Mouse (Mus musculus): ENCODE data around the gene Fgfr1op2.

The Fgfr1op2 gene

DNA sequence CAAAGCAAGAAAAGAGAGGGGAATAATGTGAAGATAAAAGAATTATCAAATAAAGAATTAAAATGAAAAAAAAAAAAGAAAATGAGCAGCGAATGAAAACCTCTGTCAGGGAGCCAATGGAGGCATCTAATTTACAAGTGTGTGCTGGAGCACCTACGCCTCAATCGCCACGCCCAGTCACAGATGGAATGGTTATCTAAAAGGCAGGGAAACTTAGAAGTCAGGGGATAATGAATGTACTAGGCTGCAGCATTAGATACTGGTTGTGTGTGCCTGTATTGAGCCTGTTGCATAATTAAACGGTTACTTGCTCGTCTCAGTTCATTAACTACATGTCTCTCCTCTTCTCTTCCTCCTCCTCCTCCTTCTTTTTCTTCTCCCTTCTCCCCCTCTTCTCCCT, 34.4 kb downstream of the Fgfr1op2 start:
- DNase-seq = no peak

DNA sequence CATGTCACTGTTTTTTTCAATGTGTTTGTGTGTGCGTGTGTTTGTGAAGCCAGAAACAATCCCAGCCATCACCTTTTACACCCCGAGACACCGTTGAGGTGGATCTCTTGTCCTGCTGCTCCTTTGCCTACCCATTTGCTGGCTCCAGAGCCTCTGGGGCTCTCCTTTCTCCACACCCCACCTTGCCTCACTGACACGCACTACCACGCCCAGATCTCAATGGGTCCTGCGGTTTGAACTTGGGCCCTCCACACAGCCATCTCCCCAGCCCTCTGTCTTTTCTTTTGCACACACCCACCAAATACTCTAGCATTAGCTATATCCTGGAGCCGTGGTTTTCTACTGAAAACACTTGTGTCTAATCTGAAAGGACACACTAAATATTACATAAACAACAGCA, 34.9 kb downstream of the Fgfr1op2 start:
- no peak for DNase-seq

DNA sequence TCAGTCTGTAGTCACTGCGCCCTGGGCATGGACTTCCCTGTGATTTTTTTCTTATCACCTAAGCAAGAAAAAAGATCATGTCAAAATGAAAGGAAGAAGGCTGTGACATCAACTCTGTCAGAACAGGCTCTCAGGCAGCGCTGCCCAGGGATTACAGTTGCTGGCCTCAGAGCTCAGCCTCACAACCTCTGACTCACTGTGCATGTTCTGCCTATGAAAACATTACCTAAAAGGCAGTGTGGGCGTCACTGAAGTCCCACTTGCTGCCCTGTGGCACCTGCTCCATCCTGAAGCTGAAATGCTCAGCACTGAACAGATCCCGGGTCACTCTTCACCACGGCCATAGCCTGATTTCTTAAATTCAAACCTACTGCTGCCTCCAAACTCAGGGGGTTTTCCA, 35.7 kb downstream of the Fgfr1op2 start:
- DNase-seq = no peak

DNA sequence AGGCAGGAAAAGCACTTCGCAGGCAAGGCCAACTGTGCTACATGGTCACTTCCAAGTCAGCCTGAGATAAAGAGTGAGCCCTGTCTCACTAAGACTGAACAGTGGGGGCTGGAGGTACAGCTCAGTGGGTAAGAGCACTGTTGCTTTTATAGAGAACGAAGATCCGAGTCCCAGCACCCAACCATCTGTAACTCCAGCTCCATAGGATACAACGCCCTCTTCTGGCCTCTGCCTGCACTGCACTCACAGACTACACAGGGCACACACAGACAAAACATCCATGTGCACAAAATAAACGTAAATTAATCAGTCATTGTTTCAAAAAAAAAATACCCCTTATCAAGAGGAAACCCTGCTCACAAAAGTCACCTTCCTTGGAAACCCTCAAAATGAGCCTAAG, 36.9 kb downstream of the Fgfr1op2 start:
- no peak for DNase-seq

DNA sequence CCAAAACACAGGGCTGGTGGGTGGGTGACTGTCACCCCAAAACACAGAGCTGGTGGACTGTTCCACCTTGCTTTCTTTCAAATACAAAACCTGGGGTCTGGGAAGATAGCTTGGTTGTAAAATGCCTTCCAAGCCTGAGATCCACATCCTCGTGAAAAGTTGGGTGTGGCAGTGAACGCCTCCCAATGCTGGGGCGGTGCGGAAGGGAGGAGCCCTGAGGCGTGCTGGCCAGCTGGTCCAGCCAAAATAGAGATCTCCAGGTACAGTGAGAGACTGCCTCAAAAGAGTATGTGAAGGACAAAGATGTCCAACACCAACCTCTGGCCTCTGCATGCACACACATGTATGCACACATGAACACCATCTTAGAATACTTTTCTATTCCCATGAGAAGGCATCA, 37.5 kb downstream of the Fgfr1op2 start:
- DNase-seq = no peak

DNA sequence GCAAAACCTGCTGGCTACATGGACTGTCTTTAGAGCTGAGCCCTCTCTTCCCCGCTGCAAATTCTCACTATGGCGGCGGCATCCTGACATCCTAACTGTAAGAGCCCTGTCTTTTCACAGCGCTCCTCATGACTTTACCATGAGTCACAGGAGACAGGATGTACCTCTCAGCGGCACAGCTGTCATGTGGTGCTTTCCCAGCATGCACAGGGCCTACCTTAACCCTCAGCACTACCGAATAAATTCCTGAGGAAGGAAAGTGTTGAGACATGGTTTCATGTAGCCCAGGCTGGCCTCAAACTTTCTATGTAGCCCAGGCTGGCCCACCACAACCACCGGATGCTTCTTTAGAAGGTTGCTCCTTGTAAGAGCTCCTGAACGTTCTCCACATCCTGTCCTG, 38.9 kb downstream of the Fgfr1op2 start:
- DNase-seq = no peak

DNA sequence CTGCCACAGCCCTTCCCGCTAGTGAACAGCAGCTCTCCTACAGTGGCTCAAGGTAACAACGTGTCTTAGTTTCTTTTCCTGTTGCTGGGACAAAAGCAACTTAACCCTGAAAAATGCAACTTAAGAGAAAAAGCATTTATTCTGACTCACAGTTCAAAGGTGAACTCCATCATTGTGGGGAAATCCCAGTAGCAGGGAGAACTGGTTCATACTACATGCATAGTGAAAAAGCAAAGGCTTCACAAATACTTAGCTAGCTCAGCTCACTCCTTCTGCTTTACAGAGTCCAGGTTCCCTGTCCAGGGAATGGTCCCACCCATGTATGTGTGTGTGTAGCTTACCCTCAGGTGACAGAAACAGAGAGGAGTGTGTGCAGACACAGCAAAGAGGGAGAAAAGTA, 39.7 kb downstream of the Fgfr1op2 start:
- no peak for DNase-seq

DNA sequence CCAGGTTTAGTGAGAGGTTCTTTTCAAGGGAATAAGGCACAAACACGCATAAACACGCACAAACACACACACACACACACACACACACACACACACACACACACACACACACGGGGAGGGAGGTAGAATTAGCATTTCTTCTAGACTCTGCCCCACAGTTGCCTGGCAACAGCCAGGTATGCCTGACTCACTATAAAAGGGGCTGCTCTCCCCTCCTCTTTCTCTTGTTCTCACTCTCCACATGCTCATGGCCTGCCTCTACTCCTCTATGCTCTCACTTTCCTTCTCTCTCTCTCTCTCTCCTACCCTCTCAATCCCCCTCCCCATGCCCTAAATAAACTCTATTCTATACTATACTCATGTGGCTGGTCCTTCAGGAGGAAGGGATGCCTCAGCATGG, 51.1 kb downstream of the Fgfr1op2 start:
- DNase-seq = no peak

DNA sequence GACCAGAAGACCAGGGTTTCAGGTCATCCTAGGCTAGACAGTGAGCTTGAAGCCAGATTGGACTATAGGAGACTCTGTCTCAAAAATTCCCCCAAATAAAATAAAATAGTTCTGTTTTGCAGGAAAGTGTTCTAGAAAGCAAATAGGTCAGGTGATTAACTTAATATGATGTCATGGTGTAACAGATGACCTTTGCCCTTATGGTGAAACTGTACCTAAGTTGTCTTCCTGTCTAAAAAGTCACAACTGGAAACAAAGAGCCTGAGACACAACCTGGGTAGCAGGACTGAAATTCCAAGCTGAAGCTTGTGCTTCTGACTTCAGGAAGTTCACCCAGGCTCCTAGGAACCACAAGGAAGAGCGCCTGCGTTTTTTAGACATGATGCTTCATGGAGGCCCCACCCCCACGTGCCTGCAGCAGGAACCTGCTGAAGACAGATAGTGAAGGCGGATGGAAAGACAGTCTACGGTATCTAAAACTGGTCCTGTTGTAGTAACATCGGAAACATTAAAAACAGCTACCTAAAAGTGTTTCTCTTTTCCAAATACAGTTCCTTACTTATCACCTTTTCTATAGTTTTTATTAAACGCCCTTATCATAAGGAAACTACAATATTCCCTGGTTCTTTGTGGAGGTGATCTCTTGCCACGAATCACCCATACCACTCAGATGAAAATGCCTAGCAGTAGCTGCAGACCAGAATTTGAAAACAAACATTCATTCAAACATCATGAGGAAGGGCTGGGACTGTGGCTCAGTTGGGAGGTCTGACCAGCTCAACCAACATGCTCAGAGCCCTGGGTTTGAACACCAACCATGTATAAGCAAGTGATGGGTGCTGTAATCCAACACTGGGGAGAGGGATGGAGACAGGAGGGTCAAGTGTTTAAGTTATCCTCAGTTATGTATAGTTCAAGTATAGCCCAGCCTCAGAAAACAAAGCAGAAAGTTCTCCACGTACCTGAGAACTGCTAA, 53.1 kb downstream of the Fgfr1op2 start:
- no peak for DNase-seq

DNA sequence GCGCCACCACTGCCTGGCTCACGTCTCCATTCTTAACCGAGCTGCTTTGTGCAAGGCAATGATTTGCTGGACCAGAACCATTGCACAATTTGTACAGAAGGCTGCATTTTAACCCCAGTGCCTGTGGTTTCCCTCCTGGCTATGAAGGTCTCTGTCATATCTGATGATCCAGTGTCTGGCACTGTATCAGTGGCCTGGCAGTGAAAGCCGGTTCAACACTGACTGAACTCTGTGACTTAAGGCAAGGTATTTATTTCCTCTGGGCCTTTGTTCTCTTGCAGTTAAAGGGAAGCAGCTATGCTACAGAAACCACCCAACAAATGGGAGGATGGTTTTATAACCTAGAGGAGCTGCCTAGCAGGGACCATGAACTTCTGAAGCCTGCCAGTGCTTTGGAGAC, 54.0 kb downstream of the Fgfr1op2 start:
- no peak for DNase-seq

DNA sequence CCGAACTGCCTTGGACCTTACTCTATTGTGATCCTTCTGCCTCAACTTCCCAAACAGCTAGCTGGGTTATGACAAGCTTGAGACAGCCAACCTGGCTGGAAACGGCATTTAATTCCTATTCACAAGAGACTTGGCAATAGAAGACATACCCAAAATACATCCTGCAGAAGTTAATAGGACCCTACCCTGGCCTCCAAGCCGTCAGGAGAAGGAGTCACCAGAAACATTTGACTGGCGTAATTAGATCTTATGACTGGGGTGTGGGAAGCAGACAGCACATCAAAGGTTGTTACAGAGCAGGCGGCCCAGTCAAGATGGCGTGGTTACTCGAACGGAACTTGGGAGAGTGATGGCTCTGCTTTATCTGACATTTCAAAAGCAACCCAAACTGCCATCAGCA, 54.8 kb downstream of the Fgfr1op2 start:
- no peak for DNase-seq

DNA sequence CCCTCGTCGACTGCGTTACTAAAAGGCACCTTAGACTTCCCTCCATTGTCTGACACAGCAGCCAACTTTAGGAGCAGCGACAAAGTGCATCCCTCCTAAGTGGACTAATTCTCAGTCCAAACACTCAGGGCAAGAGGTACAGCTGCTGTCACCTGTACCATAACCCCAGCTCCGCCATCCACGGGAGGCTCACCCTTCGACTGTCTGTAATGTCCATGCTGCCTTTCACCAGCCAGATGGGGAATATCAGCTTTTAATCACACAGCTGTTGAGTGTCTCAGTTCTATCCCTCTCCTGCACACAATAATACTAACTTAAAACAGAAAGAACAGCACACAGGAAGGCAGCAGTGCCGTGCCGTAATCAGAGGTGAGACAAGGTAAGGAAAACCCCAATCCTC, 55.4 kb downstream of the Fgfr1op2 start:
- DNase-seq = no peak

DNA sequence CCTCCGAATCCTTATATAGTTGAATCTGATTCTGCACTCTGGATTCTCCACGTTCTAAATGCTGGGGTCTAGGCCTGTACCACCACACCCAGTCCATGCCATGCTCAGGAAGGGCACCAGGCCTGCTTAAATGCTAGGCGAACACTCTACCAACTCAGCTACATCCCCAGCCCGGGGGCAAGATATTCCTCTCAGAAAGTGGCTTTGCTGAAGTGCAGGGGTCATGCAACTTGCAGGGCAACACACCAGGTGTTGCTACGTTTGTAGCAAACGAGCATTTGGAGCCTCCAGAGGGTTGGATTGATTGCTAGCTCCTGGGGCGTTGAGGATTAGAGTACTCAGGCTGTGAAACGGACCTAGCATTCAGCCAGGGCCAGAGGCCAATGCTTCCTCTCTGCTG, 56.1 kb downstream of the Fgfr1op2 start:
- DNase-seq = no peak

DNA sequence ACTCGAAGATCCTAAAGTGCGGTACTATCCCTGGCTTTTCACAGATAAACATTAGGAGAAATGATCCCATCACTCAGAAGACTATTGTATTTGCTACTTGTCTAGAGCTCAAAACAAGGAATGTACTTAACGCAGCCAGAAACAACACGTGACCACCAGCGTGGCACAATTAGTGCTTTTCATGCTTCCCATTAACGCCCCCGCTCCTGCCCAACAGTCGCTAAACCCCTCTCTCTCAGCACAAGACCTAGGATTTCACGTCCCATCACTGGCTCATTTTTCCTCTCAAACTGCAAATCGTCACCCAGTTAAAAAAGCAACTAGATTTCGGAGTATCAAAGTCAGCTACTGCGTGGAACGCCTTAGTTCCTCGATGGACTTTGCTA, 56.6 kb downstream of the Fgfr1op2 start:
- no peak for DNase-seq

DNA sequence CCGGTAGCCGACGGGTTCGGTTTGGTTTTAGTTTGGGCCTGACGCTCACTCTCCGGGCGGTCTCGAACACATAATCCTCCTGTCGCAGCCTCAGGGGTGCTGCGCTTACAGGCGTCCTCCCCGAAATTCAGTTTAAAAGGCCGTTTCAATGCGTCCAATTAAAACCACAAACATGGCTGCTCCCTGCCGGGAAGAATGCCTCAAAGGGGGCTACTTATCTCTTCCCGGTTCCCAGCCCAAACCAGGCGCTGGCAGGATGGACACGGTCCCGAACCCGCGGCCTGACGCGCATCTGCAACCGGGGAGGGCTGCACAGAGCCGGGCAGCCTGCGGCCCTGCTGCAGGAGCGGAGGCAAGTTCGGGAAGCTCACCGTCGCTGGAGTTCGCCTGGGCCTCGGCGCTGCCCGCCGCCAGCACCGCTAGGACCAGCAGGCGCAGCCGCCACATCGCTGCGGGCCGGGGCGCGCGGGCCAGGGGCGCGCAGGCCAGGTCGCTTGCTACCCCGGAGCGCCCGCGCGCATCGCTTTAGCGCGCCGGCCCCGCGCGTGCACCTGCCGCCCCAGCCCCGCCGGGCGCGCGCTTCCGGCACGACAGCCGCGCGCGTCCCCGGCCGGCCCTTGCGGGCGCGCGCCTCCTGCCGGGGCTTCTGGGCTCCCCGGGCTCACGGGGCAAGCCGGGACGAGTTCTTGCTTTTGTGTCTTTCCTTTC, 57.2 kb downstream of the Fgfr1op2 start:
- DNase-seq = peak; percentile 82

DNA sequence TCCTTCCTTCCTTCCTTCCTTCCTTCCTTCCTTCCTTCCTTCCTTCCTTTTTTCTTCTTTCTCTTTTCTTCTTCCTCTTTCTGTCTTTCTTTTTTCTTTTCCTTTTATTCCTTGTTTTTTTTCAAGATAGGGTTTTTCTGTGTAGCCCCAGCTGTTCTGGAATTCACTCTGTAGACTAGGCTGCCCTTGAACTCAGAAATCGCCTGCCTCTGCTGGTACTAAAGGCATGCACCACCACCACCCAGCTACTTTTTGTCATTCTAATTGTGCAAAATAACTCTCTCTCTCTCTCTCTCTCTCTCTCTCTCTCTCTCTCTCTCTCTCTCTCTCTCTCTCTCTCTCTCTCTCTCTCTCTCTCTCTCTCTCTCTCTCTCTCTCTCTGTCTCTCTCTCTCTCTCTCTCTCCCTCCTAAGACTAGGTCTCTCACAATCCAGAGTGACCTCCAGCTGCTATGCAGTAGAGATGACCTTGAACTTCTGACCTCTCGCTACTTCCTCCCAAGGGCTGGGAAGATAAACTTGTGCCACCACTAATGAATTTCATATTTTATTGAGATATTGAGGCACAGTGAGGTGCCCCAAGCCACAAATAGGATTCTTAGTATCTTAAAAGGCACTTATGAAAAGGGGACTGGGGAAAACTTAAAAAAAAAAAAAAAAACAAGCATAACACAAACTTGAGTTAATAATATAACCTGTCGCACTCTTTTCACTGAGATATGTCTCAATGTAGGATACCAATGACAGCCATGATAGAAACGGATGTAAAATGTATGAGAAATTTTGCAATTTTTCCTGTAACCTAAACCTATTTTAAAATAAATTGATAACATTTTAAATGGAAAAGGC, 58.0 kb downstream of the Fgfr1op2 start:
- DNase-seq = no peak

DNA sequence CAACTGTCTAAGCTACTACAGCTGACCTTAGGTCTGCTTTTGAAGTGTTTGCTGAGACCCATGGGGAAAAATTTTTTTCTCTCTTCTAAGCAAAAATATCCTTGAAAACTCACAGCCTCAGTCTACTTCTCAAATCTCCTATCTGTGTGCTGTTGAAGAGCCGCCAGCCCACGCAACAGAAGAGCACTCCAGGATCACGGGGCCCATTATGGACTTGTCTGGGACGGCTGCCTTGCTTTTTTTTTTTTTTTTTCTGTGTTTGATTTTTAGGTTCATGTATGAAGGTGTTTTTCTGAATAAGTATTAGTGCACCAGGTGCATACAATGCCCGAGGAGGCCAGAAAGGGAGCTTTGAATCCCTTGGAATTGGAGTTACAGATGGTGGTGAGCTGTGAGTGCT, 59.5 kb downstream of the Fgfr1op2 start:
- no peak for DNase-seq

DNA sequence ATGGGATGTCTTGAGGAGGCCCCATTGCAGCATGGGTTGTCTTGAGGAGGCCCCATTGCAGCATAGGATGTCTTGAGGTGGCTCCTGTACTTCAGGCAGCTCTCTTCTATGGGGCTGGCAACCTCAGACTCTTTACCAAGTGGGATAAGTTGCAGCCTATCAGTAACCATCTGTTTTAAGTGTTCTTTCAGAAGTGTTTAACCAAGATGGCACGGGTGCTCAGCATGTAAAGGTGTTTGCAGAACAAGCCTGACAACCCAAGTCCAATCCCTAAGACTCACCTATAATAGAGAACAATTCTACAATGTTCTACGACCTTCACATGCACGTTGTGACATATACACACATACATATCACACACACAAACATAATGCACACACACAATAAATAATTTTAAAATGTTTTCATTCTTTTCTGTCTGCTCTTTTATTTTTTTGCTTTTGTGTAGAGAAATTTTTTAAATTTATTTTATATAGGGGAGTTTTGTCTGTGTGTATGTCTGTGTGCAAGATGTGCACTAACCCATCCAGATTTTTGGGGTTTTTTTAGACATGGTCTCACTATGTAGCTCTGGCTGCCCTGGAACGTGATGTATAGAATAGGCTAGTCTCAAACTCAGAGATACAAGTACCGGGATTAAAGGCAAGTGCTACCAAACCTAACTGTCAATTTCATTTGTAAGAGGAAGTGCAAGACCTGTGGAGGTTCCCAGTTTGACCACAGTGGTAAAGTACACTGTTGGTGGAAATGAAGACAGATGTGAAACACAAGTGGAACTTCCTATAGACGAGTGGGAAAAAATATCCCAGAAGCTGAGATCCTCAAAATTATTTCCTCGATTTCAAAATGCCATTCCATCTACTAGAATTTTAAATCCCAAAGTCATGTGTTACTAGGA, 63.3 kb downstream of the Fgfr1op2 start:
- no peak for DNase-seq

DNA sequence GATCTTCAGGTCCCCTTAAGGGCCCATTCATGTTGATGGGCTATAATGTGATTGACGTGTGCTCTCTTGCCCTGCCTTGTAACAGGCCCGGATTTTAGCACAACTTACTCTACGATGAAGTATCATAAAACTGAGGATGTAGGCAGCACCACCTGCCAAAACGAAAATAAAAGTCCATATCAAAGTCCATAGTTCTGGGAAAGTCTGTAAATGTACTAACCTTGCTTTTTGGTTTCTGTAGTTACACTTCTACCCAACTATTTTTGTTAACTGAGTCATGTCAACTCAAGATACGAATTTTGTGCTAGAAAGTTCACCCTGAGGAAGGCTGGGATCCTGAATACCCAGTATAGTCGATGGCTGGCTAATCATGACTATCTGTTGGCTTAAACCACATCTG, 64.0 kb downstream of the Fgfr1op2 start:
- DNase-seq = no peak

DNA sequence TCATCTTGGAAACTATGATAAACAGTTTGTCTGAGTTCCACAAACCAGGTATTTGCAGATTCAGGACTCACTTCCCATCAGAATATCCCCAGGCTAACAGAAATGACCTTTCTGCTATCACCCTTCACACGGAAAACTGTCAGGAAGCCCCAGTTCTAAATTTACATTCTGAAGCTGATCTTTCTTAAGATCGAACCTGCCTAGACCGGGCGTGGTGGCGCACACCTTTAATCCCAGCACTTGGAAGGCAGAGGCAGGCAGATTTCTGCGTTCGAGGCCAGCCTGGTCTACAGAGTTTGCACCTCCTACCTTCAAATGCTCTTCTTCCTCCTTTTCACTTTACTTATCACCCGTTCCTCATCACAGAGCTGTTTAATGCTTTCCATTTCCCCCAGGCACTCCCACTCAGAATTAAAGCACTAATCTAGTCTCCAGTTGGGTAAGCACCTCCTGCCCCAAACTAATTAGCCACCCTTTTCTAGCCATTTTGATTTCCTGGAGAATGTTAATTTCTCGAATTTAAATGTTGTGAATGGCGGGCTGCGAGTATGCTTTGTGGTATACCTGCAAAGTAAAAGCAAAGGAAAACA, 64.7 kb downstream of the Fgfr1op2 start:
- no peak for DNase-seq

DNA sequence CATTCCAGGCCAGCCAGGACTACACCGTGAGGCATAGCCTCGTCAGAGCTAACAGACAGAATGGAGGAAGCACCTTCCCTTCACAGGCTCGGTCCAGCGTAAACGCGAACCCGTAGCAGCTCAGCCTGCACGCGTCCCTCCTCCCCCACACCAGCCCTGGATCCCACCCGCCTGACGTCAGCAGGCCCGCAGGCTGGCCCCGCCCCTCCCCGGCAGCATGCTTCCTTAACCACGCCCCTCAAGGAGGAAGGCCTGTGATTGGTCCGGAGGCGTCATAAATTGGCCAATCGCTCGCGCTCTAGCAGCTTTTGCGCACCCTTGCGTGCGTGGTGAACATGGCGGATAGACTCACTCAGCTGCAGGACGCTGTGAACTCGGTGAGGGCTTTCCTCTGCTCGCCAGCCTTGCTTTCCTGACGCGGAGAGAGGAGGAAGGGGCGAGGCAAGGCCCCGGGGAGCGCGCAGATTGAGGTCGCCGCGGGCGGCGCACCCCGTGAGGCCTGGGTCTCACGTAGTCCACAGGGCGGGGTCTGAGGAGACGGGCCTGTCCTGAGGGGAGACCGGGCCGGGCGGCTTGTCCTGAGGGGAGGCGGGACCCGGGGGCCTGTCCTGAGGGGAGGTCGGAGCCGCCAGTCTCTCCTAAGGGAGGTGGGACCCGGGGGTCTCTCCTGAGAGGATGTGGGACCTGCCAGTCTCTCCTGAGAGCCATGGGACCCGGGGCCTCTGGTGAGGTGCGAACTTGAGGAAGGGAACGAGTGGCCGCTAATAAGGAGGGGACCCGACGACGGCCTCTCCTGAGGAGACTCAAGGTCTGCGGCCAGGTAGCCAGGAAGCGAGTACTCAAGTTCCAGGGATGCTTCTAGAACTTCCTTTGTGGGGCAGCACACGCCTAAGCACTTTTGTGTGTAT, 65.5 kb downstream of the Fgfr1op2 start, which contains the start of the genes Med21 and Tm7sf3:
Gene Med21, plus strand, starts transcription at position 272 of the 908 bp plus-strand sequence.
Gene Tm7sf3, minus strand, starts transcription at position 549 of the 908 bp plus-strand sequence.
- DNase-seq = peak; percentile 99

All from thymus, postnatal 25 days (tissue).